Mouse (Mus musculus) E14TG2a.4 (cell line): ENCODE data around the gene Adnp.

Experiments
- H3K27me3 ChIP-seq: 2 replicates; pipeline ENCODE4 v1.6.1; 2014; ENCODE audit warnings: low read length, control low read depth; ENCODE audit not compliant: insufficient read depth
- H3K36me3 ChIP-seq: 2 replicates; pipeline ENCODE4 v1.6.1; 2014; ENCODE audit warnings: low read length, control low read depth; ENCODE audit not compliant: insufficient read depth
- H3K4me1 ChIP-seq: replicated peaks from 2 replicates; pipeline ENCODE4 v1.6.1; 2014; ENCODE audit warnings: low read depth, low read length, control low read depth
- H3K4me3 ChIP-seq: replicated peaks from 2 replicates; pipeline ENCODE4 v1.5.1; 2014; ENCODE audit warnings: mild to moderate bottlenecking, low read length
- H3K9me3 ChIP-seq: 2 replicates; pipeline ENCODE4 v1.6.1; 2014; ENCODE audit warnings: low read length, control low read depth
- CTCF ChIP-seq: conservative IDR thresholded peaks from 2 replicates; pipeline ENCODE4 v1.5.1; 2014; ENCODE audit warnings: low read length
- NANOG ChIP-seq: IDR thresholded peaks from 2 replicates; pipeline ENCODE4 v1.6.1; 2014; ENCODE audit warnings: borderline replicate concordance, low read length, mixed read lengths
- POU5F1 ChIP-seq: IDR thresholded peaks from 2 replicates; pipeline ENCODE4 v1.6.1; 2014; ENCODE audit warnings: low read length, borderline replicate concordance

The Adnp gene

DNA sequence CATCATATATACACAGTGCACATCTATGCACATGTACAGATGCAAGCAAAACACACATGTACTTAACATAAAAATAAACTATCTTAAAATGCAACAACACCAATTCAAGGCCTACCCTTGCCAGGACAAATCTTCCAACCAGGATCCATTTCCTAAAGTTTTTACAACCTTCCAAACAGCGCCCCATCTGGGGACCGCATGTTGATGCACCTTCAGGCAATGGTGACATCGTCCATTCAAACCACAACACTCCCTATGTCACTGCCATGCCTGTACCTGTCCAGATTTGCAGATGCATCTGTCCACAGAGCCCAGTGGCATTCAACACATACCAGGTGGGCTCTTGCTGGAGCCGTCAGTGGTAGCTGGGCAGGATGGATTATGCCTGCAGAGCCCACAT is 36.4 kb upstream of the Adnp start:
- no peaks in the 10 kb centered on the region for H3K9me3 ChIP-seq
- peaks cover 17% of the 10 kb centered on the region for H3K27me3 ChIP-seq
- no peak overlapping the region for H3K4me3 ChIP-seq
- H3K4me1 ChIP-seq, result 0 out of 2 replicates have a peak, but pooled peaks cover 4% of the 10 kb centered on the region
- no peaks in the 10 kb centered on the region for H3K36me3 ChIP-seq
- TF ChIP-seq POU5F1, result no peak
- no peak for TF ChIP-seq NANOG
- peak; percentile 52 for TF ChIP-seq CTCF

GRCm38 (mm10) chr2:168242841-168243240 is 35.9 kb upstream of the Adnp start:
- Histone ChIP-seq H3K4me1 (0 out of 2 replicates have a peak, but pooled peaks cover 4% of the 10 kb centered on the region), H3K36me3 (no peaks in the 10 kb centered on the region), H3K4me3 (no peak overlapping the region), H3K27me3 (peaks cover 17% of the 10 kb centered on the region), H3K9me3 (no peaks in the 10 kb centered on the region)
- TF ChIP-seq CTCF (no peak), POU5F1 (no peak), NANOG (no peak)

DNA sequence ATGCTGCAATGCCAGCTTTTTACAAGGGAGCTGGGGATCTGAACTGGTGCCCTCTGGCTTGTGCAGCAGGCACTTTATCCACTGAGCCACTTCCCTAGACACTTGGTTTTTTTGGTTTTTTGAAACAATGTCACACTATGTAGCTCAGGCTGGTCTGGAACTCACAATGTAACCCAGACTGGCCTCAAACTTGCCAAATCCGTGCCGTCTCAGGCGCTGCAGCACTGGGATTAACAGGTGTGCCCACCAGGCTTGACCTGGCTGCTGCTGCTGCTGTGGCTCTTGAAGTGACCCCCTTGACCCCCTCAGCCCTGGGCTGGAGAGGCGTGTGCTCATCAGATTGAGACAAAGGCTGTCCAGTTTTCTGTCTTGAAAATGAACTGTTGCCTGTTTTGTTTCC is 31.4 kb upstream of the Adnp start:
- H3K9me3 ChIP-seq, result no peaks in the 10 kb centered on the region

DNA sequence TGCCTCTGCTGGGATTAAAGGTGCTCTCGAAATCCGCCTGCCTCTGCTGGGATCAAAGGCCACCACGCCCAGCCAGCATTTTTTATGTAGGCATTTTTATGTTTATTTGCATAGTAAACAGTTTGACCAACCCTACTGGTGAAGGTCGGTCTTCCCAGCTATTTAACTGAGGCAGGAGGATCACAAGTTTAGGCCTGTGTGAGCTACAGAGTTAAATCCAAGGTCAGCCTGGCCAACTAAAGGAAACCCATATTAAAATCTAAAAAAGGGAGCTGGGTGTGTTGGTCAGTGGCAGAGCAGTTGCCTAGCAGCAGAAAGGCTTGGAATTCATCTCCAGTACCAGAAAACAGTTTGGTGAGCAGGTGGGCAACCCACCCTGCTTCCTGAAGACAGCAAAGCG is 26.4 kb upstream of the Adnp start:
- Histone ChIP-seq H3K4me3 (no peak overlapping the region), H3K27me3 (0 out of 2 replicates have a peak, but pooled peaks cover 3% of the 10 kb centered on the region), H3K4me1 (peaks cover 40% of the 10 kb centered on the region), H3K36me3 (peaks cover 30% of the 10 kb centered on the region), H3K9me3 (no peaks in the 10 kb centered on the region)
- TF ChIP-seq CTCF, result no peak
- no peak for TF ChIP-seq POU5F1
- TF ChIP-seq NANOG, result no peak

More for the DNA sequence above, 31.4 kb upstream of the Adnp start:
- Histone ChIP-seq H3K4me3 (no peak overlapping the region), H3K27me3 (0 out of 2 replicates have a peak, but pooled peaks cover 14% of the 10 kb centered on the region), H3K36me3 (peaks cover 10% of the 10 kb centered on the region), H3K4me1 (peaks cover 11% of the 10 kb centered on the region)
- no peak for TF ChIP-seq NANOG
- no peak for TF ChIP-seq POU5F1
- no peak for TF ChIP-seq CTCF

DNA sequence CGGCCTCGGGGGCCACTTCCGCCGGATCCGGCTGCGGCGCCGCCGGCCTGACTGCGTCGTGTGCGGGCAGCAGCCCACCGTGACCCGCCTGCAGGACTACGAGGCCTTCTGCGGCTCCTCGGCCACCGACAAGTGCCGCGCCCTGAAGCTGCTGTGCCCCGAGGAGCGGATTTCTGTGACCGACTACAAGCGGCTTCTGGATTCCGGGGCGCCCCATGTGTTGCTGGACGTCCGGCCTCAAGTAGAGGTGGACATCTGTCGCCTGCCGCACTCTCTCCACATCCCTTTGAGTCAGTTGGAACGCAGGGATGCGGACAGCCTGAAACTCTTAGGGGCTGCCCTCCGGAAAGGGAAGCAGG is 24.5 kb upstream of the Adnp start:
- H3K27me3 ChIP-seq, result 0 out of 2 replicates have a peak, but pooled peaks cover 3% of the 10 kb centered on the region
- H3K9me3 ChIP-seq, result no peaks in the 10 kb centered on the region

GRCm38 (mm10) chr2:168230773-168231470 is 24.0 kb upstream of the Adnp start:
- TF ChIP-seq CTCF (no peak), POU5F1 (no peak), NANOG (no peak)
- H3K27me3 ChIP-seq, result 0 out of 2 replicates have a peak, but pooled peaks cover 3% of the 10 kb centered on the region
- peaks cover 47% of the 10 kb centered on the region for H3K4me1 ChIP-seq
- H3K4me3 ChIP-seq, result peak overlapping the region; percentile 100
- peaks cover 50% of the 10 kb centered on the region for H3K36me3 ChIP-seq
- H3K9me3 ChIP-seq, result no peaks in the 10 kb centered on the region

More for the DNA sequence above, 24.5 kb upstream of the Adnp start:
- peak overlapping the region; percentile 100 for H3K4me3 ChIP-seq
- peaks cover 45% of the 10 kb centered on the region for H3K36me3 ChIP-seq
- TF ChIP-seq POU5F1 (no peak), CTCF (no peak)
- peaks cover 47% of the 10 kb centered on the region for H3K4me1 ChIP-seq

- Histone ChIP-seq H3K9me3 (no peaks in the 10 kb centered on the region), H3K27me3 (0 out of 2 replicates have a peak, but pooled peaks cover 3% of the 10 kb centered on the region), H3K4me1 (peaks cover 47% of the 10 kb centered on the region), H3K36me3 (peaks cover 58% of the 10 kb centered on the region), H3K4me3 (peak within 1 kb of the TSS; percentile 100)
- no peak for TF ChIP-seq POU5F1
- TF ChIP-seq NANOG, result no peak
- TF ChIP-seq CTCF, result no peak
Observed at GRCm38 (mm10) chr2:168230026-168230728, 23.3 kb upstream of the Adnp start, which contains the start of the genes Gm20716, Dpm1 and Mocs3. Gene Gm20716, minus strand, starts transcription at chr2:168230364. Gene Dpm1, minus strand, starts transcription at chr2:168230591. Gene Mocs3, plus strand, starts transcription at chr2:168230622.
